Mouse (Mus musculus): ENCODE measurements around the gene Tas1r1.
A peak's percentile ranks its signal among the peaks of the same experiment; 100 is the strongest.
"Not testable (repeated sequence)": the region's sequence is repeated elsewhere in the genome, so short reads cannot be mapped to it uniquely, and the experiment has no call there.

The Tas1r1 gene

DNA sequence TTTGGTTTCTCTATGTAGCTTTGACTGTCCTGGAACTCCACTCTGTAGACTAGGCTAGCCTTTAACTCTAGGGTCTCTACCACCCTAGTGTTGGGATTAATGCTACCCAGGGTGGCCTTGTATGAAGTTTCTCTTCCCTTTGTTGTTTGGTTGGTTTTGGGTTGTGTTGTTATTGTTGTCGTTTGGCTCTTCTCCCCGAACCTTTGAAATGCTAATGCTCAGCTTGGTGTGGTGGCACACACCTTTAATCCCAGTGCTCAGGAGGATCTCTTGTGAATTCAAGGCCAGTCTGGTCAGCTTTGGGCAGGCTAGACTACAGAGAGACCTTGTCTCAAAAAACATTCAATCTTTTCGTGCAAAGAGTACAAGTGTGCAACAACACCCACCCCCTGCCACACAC lies 4.8 kb upstream of the Tas1r1 start:
- no peak for DNase-seq (ENCODE audit: low read depth)

DNA sequence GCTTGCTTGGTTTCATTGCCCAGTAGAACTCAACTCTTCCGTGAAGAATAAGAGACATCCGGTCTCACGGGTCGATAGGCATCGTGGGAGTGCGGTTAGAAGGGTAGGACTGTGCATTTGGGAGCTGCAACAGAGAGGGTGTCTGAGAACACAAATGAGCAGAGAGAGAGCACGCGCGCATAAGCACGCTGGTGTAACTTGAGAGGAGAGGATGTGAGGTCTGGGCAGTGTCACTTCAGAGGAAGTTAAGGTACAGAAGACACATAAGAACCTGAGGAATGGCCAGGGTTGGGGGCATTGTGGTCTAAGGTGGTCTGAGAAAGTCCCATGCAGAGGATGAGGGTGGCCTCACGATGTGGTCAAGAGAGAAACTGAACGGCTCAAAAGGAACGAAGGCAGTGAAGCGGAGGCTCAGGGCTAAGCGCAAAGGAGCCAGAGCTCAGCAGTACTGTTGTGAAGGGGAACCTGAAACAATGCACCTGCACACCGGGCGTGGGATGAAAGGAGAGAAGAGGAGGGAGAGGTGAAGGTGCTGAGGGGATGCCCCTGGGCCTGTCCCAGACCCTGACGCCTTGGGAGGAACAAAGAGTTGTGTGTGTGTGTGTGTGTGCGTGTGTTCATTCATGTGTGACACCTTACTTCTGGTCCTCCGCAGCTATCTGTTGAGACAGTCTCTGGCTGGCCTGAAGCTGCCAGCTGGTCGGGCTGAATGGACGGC lies 3.7 kb upstream of the Tas1r1 start:
- DNase-seq (ENCODE audit: low read depth) = no peak

DNA sequence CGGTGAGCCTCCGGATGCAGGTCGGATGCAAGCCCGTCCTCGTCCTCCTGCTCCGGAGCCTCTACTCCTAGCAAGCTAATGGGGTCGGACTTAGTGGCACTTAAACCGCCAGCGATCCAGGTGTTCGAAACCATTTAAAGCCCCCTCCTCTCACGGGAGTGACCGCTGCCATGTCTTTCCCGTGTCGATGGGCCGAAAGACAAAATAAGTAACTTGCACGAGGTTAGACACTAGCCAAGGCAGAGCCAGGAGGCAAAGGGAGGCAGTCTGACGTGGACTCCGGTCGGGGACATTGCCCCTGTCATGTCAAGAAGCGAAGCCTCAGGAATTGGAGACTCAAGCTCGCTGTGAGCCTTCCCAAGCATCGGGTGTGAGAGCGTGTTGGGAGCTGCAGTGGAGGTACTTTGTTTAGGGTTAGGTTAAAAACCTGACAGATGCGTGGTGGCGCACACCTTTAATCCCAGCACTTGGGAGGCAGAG lies 1.5 kb upstream of the Tas1r1 start:
- no peak for DNase-seq (ENCODE audit: low read depth)

DNA sequence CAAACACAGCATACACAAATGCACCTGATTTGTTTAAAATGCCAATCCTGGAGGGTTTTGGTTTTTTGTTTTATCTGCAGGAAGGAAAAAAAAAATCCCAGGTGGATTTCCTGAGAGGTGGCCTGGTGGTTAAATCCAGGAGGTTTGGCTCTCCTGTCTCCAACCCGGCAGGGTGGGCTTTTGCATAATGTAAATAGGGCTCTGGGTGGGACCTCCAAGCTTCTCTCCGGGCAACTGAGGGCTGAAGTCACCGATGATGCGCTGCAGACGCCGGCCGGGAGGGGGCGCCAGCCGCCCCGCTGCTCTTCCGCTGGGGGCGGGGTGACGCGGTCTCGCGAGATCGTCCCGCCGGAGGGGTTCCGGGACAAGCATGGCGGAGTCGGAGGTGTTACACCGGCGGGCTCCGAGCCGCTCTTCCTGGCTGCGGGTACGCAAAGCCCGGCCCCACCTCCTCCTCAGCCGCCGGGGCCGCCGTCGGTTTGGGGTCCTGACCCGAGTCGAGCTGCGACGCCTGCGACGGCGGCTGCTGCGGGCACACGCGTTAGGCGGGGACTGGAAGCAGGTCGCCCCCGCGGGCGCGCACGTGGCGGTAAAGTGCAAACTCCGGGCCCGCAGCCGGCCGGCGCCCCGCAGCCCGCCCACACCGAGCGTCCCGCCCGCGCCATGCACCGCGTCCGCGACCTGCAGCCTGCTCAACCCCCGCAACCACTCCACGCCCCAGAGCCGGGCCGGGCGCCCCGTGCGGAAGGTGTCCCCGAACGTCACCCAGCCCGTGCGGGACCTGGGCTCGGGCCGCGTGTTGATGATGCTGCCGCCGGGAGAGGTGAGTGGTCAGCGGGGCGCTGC lies 840 bp upstream of the Tas1r1 start, which contains the start of gene Nol9:
TSS of gene Nol9 (plus strand) at position 337 of the 846 bp plus-strand sequence.
- DNase-seq (ENCODE audit: low read depth) = peak; percentile 79

DNA sequence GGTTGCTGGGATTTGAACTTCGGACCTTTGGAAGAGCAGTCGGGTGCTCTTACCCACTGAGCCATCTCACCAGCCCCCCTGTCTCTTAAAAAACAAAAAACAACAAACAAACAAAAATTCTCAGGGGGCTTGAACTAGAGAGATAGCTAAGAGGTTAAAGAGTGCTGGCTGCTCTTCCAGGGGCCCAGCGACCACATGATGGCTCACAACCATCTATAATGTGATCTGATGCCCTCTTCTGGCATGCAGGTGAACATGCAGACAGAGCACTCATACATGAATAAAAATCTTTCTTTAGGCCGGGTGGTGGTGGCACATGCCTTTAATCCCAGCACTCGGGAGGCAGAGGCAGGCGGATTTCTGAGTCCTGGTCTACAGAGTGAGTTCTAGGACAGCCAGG lies 1.9 kb downstream of the Tas1r1 start:
- DNase-seq (ENCODE audit: low read depth) = not testable (repeated sequence)

DNA sequence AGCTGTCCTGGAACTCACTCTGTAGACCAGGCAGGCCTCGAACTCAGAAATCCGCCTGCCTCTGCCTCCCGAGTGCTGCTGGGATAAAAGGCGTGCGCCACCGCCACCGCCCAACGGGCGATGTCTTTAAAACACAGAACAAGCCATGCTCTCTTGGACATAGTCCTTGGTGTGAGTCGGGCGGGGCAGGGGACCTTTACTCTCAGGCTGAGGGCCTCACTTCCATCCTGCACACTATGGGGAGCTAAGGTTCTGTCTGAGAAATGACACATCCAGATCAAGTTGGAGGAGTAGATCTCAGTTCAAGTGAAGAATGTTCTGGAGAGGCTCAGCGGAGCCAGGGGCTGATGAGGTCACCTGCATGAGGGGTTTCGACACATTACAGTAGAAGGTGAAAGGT lies 5.4 kb downstream of the Tas1r1 start:
- DNase-seq (ENCODE audit: low read depth) = no peak

DNA sequence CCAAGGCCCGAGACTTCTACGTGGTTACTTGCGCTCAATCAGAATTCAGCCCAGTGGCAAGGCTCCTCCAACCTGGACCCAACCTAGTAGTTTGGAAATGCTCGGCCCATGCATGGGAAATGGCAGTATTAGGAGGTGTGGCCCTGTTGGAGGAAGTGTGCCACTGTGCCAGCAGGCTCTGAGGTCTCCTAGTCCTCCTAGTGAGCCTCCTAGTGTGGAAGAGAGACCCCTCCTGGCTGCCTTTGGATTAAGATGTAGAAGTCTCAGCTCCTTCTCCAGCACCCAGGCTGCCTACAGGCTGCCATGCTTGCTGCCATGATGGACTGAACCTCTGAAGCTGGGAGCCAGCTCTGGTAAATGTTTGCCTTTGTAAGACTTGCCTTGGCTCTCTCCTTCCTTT lies 8.4 kb downstream of the Tas1r1 start:
- no peak for DNase-seq (ENCODE audit: low read depth)

DNA sequence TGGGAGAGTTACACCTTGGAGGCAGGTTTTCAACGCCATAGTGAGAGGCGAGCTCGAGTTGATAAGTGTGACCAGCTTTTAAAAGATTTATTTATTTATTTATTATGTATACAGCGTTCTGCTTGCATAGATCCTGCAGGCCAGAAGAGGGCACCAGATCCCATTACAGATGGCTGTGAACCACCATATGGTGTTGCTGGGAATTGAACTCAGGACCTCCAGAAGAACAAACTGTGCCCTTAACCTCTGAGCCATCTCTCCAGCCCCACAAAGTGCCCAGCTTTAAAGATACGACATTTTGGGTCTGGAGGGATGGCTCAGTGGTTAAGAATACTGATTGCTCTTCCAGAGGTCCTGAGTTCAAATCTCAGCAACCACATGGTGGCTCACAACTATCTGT lies 9.3 kb downstream of the Tas1r1 start:
- DNase-seq (ENCODE audit: low read depth) = no peak

DNA sequence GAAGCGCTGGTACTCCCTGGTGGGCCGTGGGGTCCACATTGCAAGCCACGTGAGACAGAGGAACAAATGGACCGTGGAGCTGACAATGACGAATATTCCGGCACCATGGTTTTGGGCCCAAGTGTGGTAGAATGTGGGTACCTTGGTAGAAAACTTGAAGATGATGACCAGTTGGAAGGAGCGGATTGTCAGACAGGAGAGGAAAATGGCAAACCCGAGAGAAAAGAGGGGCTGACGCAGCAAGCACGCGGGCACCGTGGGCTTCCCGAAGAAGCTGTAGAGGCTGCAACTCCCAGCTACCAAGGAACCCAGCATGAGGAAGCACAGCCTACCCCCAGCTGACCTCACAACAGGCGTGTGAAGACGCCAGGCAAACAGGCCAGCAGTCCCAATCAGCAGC lies 9.9 kb downstream of the Tas1r1 start:
- no peak for DNase-seq (ENCODE audit: low read depth)

DNA sequence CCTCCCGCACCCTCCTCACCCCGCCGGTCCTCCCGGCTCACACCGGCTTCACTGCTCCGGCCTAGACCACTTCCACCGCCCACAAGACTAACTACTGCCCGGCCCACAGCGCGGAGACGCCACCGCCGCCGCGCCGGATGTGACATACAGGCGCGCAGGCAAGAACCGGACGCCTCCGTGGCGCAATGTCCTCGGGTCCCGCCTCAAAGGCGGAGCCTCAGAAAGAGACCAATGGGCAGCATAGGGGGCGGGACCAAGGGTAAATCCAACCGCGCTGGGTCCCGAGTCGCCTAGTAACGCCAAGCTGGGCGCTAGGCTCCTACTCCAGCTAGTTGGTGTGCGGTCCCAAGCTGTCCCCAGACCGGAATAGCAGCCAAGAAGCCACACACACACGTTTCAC lies 10.8 kb downstream of the Tas1r1 start, which contains the start of gene Zbtb48:
TSS of gene Zbtb48 (minus strand) at position 148 of the 400 bp plus-strand sequence.
- DNase-seq (ENCODE audit: low read depth) = peak; percentile 98

DNA sequence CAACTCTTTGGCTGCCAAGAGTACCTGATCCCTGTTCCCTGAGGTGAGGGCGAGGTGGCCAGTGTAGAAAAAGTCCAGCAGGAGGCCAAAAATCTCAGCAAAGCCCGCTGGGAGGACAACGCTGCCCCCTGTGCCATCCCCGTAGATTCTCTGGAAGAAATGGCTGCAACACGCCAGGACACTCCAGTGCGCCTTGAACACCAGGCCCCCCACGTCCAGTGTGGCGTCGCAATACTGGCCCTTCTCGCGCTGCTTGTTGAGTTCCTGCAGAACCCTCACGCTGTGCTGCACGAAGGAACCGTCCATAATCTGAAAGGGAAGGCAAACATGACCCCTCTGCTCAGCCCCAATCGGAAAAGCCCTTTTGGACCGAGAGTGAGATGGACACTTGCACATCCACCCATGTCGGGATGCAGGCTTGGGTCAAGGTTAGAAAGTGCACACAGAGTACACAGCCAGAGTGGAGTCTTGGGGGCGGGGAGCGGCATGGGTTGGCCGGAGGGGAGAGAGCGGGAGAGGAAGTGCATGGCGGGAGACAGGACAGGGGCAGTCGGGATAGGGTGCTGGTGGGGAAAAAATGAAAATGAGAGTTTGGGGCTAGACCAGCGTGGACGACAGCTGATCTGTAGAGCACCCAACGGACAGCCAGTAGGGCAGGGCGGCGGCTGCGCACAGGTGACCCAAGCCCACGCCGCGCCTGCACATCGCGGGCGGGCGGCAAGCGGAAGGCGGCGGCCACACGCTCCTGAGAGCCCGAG lies 11.4 kb downstream of the Tas1r1 start:
- DNase-seq (ENCODE audit: low read depth) = no peak

DNA sequence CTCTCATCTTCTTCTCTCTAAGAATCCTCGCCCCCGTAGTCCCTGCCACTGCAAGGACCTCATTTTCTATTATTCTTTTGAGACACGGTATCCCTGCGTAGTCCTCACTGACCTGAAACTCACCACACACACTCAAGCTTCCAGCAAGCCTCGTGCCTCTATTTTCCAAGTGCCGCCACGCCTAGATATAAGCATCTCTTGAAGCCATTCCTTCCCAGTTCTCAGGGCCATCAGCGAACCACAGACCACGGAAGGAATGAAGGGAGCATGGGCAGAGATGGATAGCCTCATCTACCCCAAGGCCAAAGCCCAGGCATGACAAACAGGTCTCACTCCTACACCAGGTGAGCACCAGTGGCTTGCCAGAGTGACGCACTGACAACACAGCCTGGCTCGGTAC lies 13.8 kb downstream of the Tas1r1 start:
- no peak for DNase-seq (ENCODE audit: low read depth)

DNA sequence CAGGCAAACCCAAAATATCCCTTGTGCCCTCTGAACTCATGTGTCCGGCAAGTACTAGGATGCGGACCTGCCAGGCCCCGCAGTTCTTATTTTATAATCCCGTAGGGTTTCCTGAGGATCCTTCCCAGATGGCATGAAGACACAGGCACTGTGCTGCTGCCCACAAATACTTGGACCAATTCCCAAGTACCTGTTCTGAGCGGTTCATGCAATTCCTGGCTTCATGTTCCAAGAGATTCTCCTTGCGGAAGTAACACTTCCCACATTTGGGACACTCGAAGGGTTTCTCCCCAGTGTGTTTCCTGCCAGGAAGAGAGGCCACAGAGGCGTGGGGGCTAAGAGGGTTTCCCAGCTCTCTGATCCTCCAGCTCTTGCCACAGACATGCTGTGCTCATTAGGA lies 15.9 kb downstream of the Tas1r1 start:
- DNase-seq (ENCODE audit: low read depth) = no peak

DNA sequence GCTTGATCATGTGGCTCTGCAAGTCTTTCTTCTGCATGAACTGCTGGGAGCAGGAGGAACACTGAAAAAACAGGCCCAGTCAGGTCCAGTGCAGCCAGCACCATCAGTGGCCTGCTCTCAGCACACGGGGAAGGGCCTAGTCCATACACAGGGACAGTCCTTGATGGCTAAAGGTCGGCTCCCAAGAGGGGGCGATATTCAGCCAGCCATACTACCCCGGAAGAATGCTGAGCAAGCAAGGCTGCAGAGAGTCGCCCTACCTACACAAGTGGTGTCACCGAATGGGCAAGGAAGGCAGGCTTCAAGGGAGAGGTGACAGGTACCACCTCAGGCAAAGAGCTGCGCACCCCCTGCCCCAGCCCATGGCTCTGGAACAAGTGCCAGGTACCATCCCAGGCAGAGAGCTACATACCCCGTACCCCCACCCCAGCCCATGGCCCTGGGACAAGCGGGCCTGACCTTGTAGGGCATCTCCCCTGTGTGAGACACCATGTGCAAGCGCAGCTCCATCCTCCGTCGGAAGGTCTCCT lies 16.7 kb downstream of the Tas1r1 start:
- DNase-seq (ENCODE audit: low read depth) = no peak

DNA sequence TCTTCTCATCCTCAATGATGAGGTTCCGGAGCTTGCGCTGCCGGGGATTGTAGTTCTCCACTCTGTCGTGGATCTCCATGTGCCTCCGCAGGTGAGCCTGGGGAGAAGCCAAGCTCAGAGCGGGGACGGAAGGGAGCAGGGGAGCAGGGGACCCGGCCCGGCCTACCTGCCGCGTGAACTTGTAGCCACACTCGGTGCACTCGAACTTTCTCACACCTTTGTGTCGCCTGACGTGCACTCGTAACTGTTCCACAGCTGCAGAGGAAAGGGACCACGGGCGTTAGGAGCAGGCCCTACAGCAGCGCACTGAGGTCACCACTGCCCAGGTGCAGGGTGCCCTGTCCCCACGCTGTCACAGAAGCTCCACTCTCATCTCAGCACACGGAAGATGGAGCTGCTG lies 18.3 kb downstream of the Tas1r1 start:
- no peak for DNase-seq (ENCODE audit: low read depth)

DNA sequence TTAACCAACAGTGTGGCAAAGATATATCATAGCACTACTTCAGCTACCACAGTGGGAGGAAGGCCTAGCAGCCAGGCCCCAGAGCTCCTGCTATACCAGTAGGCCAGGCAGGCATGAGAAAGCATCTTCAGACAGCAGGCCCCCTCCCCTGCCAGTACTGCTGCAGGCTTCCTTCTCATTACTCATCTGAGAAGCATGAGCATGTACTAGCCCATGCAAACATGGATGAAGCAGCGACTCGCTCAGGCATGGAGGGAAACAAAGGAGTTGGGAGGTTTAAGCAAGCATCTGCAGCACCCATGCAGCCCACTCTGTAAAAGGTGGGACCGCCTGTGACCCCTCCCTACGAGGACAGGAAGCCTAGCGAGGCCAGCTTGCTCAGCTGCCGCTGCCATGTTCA lies 19.3 kb downstream of the Tas1r1 start:
- no peak for DNase-seq (ENCODE audit: low read depth)

DNA sequence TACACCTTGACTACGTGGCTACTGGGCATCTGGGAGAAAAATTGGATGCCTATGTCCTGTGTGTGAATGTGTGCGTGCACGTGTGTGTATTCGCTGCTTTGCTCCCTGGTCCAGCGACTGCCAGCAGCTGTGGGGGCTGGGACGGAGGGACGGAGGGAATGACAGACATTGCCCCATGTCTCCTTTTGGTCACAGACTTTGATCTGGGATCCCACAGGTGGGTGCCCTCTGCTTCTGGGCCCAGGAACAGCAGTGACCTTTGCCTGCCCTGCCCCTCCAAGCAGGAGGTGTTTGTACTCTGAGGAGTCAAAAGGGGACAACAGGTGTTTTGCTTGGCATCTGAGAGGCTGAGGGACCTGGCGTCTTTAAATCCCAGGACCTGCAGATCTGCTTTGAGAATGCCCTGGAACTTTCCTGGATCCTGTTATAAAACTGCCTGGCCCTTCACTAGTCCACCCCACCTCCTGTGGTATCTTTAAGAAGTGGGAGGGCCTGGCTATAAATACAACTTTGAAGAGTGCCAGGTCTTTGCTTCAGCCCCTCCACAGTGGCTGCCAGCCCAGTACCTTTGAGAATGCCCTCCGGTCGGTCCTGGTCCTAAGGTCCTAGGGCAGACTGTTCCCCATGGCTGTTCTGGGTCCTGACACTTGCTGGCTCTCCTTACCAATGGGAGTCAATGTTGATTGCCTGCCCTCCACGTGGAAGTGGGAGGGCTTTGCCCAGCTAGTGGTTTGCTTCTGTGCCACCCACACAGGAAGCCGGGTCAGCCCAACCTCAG lies 25.1 kb downstream of the Tas1r1 start:
- DNase-seq (ENCODE audit: low read depth) = no peak

DNA sequence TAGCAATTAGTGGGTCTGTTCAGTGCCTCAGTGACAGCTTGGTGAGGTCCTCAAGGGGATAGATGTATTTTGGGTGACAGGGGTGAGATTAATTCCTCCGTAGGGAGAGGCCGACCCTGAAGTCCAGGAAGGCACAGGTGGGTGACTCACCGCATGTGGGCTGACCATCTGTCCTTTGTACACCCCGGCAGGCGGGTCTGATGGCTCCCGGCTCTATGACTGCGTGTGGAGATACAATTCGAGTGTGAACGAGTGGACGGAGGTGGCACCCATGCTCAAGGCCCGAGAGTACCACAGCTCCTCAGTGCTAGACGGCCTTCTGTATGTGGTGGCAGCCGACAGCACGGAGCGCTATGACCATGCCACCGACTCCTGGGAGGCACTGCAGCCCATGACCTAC lies 26.3 kb downstream of the Tas1r1 start:
- DNase-seq (ENCODE audit: low read depth) = no peak

DNA sequence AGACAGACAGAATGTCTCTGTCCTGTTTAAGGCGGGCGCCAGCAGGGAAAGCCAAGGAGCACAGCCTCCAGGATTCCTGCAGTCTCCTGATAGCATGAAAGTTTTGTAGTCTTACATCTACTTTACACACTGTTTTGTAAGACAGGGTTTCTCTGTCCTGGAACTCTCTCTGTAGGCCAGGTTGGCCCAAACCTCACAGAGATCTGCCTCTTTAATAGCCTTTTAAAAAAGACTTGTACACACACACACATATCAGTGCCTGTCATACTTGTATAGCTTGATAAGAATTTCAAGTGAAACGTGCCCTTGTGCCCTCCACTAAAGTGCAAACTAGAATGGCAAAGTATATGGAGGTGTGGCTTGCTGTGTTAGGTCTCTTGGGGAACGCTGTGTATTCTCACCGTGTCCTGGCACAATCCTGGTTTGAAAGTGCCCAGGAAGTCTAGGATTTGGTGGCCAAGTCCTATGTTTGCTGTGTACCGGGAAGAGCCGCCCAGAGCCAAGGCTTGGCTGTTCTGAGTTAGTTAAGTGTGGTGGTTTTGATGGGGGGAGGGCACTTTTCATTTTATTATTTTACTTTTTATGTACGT lies 27.1 kb downstream of the Tas1r1 start:
- no peak for DNase-seq (ENCODE audit: low read depth)

DNA sequence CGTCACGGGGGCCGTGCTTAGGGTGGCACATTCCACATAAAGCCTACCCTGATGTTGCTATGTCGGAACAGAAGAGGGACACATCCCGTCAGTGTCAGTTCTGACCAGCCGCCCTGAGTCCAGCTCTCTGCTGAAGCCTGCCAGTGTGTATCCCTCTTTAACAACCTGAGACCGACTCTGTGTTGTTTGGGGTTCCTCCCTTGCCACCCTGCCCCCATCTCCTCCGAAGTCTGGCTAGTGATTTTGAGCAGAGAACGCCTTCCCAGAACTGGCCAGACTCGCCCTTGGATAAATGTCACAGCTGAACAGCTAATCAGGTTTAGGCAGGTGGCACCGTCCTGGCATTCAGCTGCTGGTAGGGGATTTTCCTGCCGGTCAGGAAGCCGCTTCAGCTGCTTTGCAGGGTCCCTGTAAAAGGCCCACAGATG lies 27.6 kb downstream of the Tas1r1 start:
- DNase-seq (ENCODE audit: low read depth) = no peak

DNA sequence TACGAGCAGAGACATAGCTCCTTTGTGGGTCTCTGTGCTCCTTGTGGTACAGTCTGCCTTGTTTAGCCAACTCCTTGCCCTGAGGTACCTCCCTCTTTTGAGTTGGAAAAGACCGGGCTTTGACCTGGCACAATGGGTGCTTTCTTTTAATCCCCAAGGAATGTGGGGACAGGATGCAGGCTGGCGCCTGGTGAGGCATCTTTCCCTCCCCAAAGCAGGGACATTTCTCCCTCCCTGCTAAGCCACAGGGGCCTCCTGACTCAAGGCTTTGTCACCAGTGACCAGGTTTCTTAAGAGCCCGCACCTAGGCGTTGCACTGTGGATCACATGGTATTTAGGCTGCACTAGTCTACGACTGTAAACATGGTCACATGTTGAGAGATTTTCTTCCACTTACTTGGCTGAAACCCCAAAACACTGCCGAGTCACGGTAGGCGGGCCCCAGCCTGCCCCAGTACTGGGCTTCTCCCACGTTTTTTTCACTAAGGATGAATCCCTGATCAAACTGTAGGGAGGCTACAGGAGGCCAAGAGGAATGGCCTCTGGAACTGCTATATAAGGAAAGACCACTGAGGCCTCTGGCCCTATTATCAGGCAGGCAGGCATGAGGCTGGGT lies 28.2 kb downstream of the Tas1r1 start:
- no peak for DNase-seq (ENCODE audit: low read depth)

Data from c-Kit-positive CD71-negative TER-119-negative erythroid progenitor cells, embryonic 14.5 days (primary cell).